Mouse (Mus musculus) bone marrow, adult 2 months (tissue): Measurements from ENCODE around the gene Snrpd2.
A peak's percentile ranks its signal among the peaks of the same experiment; 100 is the strongest.

Experiments used
- CTCF ChIP-seq: fragments of 200-500 bp; IDR thresholded peaks from 2 replicates; pipeline ENCODE4 v1.5.1; 2011; ENCODE audit warnings: low read length, control low read depth; ENCODE audit not compliant: control insufficient read depth, insufficient read depth
- POLR2A ChIP-seq: fragments of 200-500 bp; IDR thresholded peaks from 2 replicates; pipeline ENCODE4 v1.6.1; 2011; ENCODE audit warnings: low read depth, mild to moderate bottlenecking, control low read depth, low read length, borderline replicate concordance; ENCODE audit not compliant: control insufficient read depth

DNA sequence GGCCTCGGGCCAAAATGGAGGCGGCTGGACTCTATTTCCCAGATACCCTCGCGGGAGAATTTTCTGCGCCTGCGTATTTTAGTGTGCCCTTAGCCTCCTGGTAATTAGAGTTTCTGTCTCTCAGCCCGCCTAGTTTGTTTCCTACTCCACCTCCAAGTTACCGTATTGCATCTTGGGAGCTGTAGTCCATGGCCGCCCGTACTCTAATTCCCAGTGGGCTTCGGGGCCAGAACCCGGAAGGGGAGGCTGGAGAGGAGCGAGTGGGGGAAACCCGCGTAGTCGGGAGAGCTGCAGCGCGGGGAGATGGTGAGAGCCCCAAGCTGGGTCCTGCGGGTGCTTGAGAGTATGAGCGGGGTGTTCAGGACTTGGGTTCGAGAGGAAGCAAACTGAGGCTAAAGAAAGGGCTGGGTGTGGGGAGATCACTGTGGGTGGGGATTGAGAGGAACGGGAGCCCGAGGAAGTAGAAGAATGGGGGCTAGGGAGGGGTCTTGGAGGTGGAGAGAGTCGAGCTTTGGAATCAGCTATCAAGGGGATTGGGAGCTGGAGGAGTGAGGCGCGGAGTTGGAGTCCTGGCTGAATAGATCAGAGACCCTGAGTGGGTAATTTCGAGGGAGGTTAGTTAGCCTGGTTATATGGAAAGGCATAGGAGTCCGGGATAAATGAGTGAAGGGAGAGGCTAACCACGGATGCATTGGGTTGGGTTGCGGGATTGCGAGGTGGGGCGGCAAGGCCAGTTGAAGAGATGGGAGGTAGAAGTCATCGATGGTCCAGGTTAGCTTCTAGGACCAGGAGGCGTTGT lies 29.7 kb upstream of the Snrpd2 start, which contains the start of gene Fbxo46:
- TF ChIP-seq CTCF (no peak), POLR2A (peak; percentile 90; the same call in 1 of the 2 replicates)
